23 mouse cellular contexts compared by ENCODE assay signal in the genomic region with DNA sequence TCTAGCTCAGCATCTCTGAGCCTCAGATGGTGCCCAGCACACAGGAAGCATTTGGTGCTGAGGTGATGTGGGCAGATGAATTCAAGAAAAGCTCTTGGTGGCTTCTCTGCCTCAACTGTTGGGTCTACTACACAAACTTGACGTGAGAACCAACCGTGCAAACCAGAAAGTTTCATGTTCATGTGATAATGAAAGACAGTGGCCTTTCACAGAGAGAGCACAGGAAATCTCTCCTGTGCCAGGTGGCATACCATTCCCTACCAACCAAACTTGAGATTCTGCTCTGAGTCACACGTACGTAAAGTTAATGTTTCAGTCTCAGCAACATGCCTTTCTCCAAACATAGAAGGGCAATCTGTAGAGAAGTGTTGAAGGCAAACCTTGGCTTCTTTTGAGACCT.
"Had no signal": no experiment of that assay in that cellular context is flagged by ENCODE, and none has a peak within 500 bp of the region (broad histone marks: within the 10 kb centered on the region; RNA-seq: fewer than 3 reads in every experiment).

No protein-coding gene starts in this region.

- H3K4me1 ChIP-seq: heart, embryonic 15.5 days; hindbrain, embryonic 15.5 days; limb, embryonic 15.5 days had no signal

- H3K9ac ChIP-seq: heart, embryonic 13.5 days; heart, embryonic 15.5 days; hindbrain, embryonic 13.5 days; hindbrain, embryonic 15.5 days; kidney, embryonic 15.5 days; limb, embryonic 13.5 days; limb, embryonic 15.5 days; liver, embryonic 12.5 days; liver, embryonic 14.5 days had no signal

- DNase-seq: gastrocnemius, postnatal 14 days; gastrocnemius, postnatal 36 days; heart, adult 18-20 months; heart, postnatal 14 days; heart, postnatal 36 days; kidney, adult 11 months; kidney, adult 2 months; kidney, adult 9 months; kidney, postnatal 14 days; kidney, postnatal 36 days; left cerebral cortex, postnatal 4 days had no signal

- H3K27ac ChIP-seq: heart, embryonic 10.5 days; heart, embryonic 13.5 days; heart, embryonic 15.5 days; hindbrain, embryonic 13.5 days; hindbrain, embryonic 15.5 days; kidney, embryonic 15.5 days; kidney, postnatal 0 days; left cerebral cortex, adult 2 months; limb, embryonic 13.5 days; limb, embryonic 15.5 days; liver, embryonic 12.5 days; liver, embryonic 14.5 days had no signal

- H3K36me3 ChIP-seq: heart, embryonic 10.5 days; heart, embryonic 15.5 days; kidney, embryonic 15.5 days; limb, embryonic 13.5 days; limb, embryonic 15.5 days had no signal

- H3K27me3 ChIP-seq: heart, embryonic 13.5 days; heart, embryonic 15.5 days; hindbrain, embryonic 13.5 days; hindbrain, embryonic 15.5 days; kidney, embryonic 15.5 days; limb, embryonic 13.5 days; limb, embryonic 15.5 days; liver, embryonic 12.5 days had no signal

- H3K9me3 ChIP-seq: heart, embryonic 10.5 days; heart, embryonic 13.5 days; heart, embryonic 15.5 days; hindbrain, embryonic 13.5 days; hindbrain, embryonic 15.5 days; kidney, embryonic 15.5 days; limb, embryonic 13.5 days; limb, embryonic 15.5 days; liver, embryonic 12.5 days had no signal

- H3K4me3 ChIP-seq: heart, embryonic 10.5 days; heart, embryonic 13.5 days; heart, embryonic 15.5 days; hindbrain, embryonic 13.5 days; hindbrain, embryonic 15.5 days; kidney, embryonic 15.5 days; left cerebral cortex, adult 2 months; limb, embryonic 13.5 days; limb, embryonic 15.5 days; liver, embryonic 12.5 days had no signal

- H3K4me2 ChIP-seq: heart, embryonic 13.5 days; heart, embryonic 15.5 days; hindbrain, embryonic 13.5 days; hindbrain, embryonic 15.5 days; kidney, embryonic 15.5 days; limb, embryonic 13.5 days; limb, embryonic 15.5 days; liver, embryonic 12.5 days had no signal
